Mouse (Mus musculus): ENCODE data around the gene Zrsr1. TPM values are rescaled to one million over a fixed set of nuclear protein-coding genes. Genes with fewer than 3 reads are reported as not detected.

The Zrsr1 gene
- polyA plus RNA-seq, 1 experiment from 2014 or later = 4.5 TPM

- no peak overlapping the region for H3K4me3 ChIP-seq (ENCODE audit: low read depth, low read length)
- no peaks in the 10 kb centered on the region for H3K4me1 ChIP-seq (ENCODE audit: insufficient read depth, low read depth, low read length)
- WGBS = 53% methylated on average over 6 of the region's 6 CpGs
- H3K9me3 ChIP-seq (ENCODE audit: low read length) = no peaks in the 10 kb centered on the region
- H3K27ac ChIP-seq (ENCODE audit: low read length) = no peak overlapping the region
- no peaks in the 10 kb centered on the region for H3K27me3 ChIP-seq (replicated peaks; ENCODE audit: insufficient read depth, low read length)
- H3K4me2 ChIP-seq (replicated peaks; ENCODE audit: low read depth, low read length) = no peak overlapping the region
- H3K9ac ChIP-seq (replicated peaks; ENCODE audit: low read depth) = no peak overlapping the region
- peak; percentile 62 for TF ChIP-seq CTCF (IDR thresholded peaks at IDR 0.05)
- TF ChIP-seq EP300 (IDR thresholded peaks at IDR 0.05) = no peak
- ATAC-seq (no peak), DNase-seq (ENCODE audit: low spot score) (peak; percentile 75)
- H3K36me3 ChIP-seq (ENCODE audit: insufficient read depth, low read length) = no peaks in the 10 kb centered on the region
These were observed 2.3 kb upstream of the Zrsr1 start for GRCm38 (mm10) chr11:22969486-22969885.

GRCm38 (mm10) chr11:22970546-22970945, 1.3 kb upstream of the Zrsr1 start:
- Histone ChIP-seq H3K4me1 (ENCODE audit: insufficient read depth, low read depth, low read length) (no peaks in the 10 kb centered on the region), H3K36me3 (ENCODE audit: insufficient read depth, low read length) (no peaks in the 10 kb centered on the region), H3K9me3 (ENCODE audit: low read length) (no peaks in the 10 kb centered on the region), H3K4me2 (replicated peaks; ENCODE audit: low read depth, low read length) (no peak overlapping the region), H3K9ac (replicated peaks; ENCODE audit: low read depth) (no peak overlapping the region), H3K4me3 (ENCODE audit: low read depth, low read length) (no peak overlapping the region), H3K27ac (ENCODE audit: low read length) (no peak overlapping the region), H3K27me3 (replicated peaks; ENCODE audit: insufficient read depth, low read length) (no peaks in the 10 kb centered on the region)
- no peak for ATAC-seq
- TF ChIP-seq CTCF (IDR thresholded peaks at IDR 0.05) (no peak), EP300 (IDR thresholded peaks at IDR 0.05) (no peak)
- DNase-seq (ENCODE audit: low spot score) = no peak
- WGBS = 97% methylated on average over 1 of the region's 1 CpGs

GRCm38 (mm10) chr11:22972746-22973526, 1.1 kb downstream of the Zrsr1 start:
- Histone ChIP-seq H3K9ac (replicated peaks; ENCODE audit: low read depth) (peak overlapping the region; percentile 63), H3K4me2 (replicated peaks; ENCODE audit: low read depth, low read length) (peak overlapping the region; percentile 61), H3K4me1 (ENCODE audit: insufficient read depth, low read depth, low read length) (no peaks in the 10 kb centered on the region), H3K27me3 (replicated peaks; ENCODE audit: insufficient read depth, low read length) (no peaks in the 10 kb centered on the region), H3K4me3 (ENCODE audit: low read depth, low read length) (peak overlapping the region; percentile 55), H3K9me3 (ENCODE audit: low read length) (no peaks in the 10 kb centered on the region), H3K27ac (ENCODE audit: low read length) (peak overlapping the region; percentile 85), H3K36me3 (ENCODE audit: insufficient read depth, low read length) (no peaks in the 10 kb centered on the region)
- no peak for TF ChIP-seq EP300 (IDR thresholded peaks at IDR 0.05)
- no peak for TF ChIP-seq CTCF (IDR thresholded peaks at IDR 0.05)
- DNase-seq (ENCODE audit: low spot score) (peak; percentile 88), ATAC-seq (peak; percentile 74)
- 47% methylated on average over 44 of the region's 46 CpGs for WGBS

GRCm38 (mm10) chr11:22973599-22973998, 1.8 kb downstream of the Zrsr1 start:
- 53% methylated on average over 14 of the region's 14 CpGs for WGBS
- peak; percentile 70 for DNase-seq (ENCODE audit: low spot score)
- H3K27ac ChIP-seq (ENCODE audit: low read length) = peak overlapping the region; percentile 85
- peak; percentile 57 for ATAC-seq
- peak overlapping the region; percentile 50 for H3K9ac ChIP-seq (replicated peaks; ENCODE audit: low read depth)
- TF ChIP-seq CTCF (IDR thresholded peaks at IDR 0.05) = no peak
- TF ChIP-seq EP300 (IDR thresholded peaks at IDR 0.05) = no peak
- H3K4me3 ChIP-seq (ENCODE audit: low read depth, low read length) = peak overlapping the region; percentile 48
- no peaks in the 10 kb centered on the region for H3K4me1 ChIP-seq (ENCODE audit: insufficient read depth, low read depth, low read length)
- H3K4me2 ChIP-seq (replicated peaks; ENCODE audit: low read depth, low read length) = peak overlapping the region; percentile 52
- no peaks in the 10 kb centered on the region for H3K36me3 ChIP-seq (ENCODE audit: insufficient read depth, low read length)
- no peaks in the 10 kb centered on the region for H3K9me3 ChIP-seq (ENCODE audit: low read length)
- no peaks in the 10 kb centered on the region for H3K27me3 ChIP-seq (replicated peaks; ENCODE audit: insufficient read depth, low read length)

- Histone ChIP-seq H3K27me3 (replicated peaks; ENCODE audit: insufficient read depth, low read length) (no peaks in the 10 kb centered on the region), H3K27ac (ENCODE audit: low read length) (no peak overlapping the region), H3K4me3 (ENCODE audit: low read depth, low read length) (no peak overlapping the region), H3K4me2 (replicated peaks; ENCODE audit: low read depth, low read length) (no peak overlapping the region), H3K9me3 (ENCODE audit: low read length) (no peaks in the 10 kb centered on the region), H3K36me3 (ENCODE audit: insufficient read depth, low read length) (no peaks in the 10 kb centered on the region), H3K9ac (replicated peaks; ENCODE audit: low read depth) (no peak overlapping the region), H3K4me1 (ENCODE audit: insufficient read depth, low read depth, low read length) (peaks cover 4% of the 10 kb centered on the region)
- 93% methylated on average over 3 of the region's 3 CpGs for WGBS
- TF ChIP-seq CTCF (IDR thresholded peaks at IDR 0.05) (no peak), EP300 (IDR thresholded peaks at IDR 0.05) (no peak)
- DNase-seq (ENCODE audit: low spot score) (no peak), ATAC-seq (no peak)
These were observed 6.4 kb downstream of the Zrsr1 start for GRCm38 (mm10) chr11:22978215-22978614.

GRCm38 (mm10) chr11:22978711-22979110, 6.9 kb downstream of the Zrsr1 start:
- Histone ChIP-seq H3K4me3 (ENCODE audit: low read depth, low read length) (no peak overlapping the region), H3K9ac (replicated peaks; ENCODE audit: low read depth) (no peak overlapping the region), H3K9me3 (ENCODE audit: low read length) (no peaks in the 10 kb centered on the region), H3K36me3 (ENCODE audit: insufficient read depth, low read length) (no peaks in the 10 kb centered on the region), H3K27me3 (replicated peaks; ENCODE audit: insufficient read depth, low read length) (no peaks in the 10 kb centered on the region), H3K27ac (ENCODE audit: low read length) (no peak overlapping the region), H3K4me1 (ENCODE audit: insufficient read depth, low read depth, low read length) (peaks cover 4% of the 10 kb centered on the region), H3K4me2 (replicated peaks; ENCODE audit: low read depth, low read length) (no peak overlapping the region)
- WGBS = 46% methylated on average over 1 of the region's 1 CpGs
- DNase-seq (ENCODE audit: low spot score) = no peak
- no peak for ATAC-seq
- TF ChIP-seq EP300 (IDR thresholded peaks at IDR 0.05) (no peak), CTCF (IDR thresholded peaks at IDR 0.05) (no peak)

Data from lung, postnatal 0 days (tissue).